Mouse (Mus musculus) liver, embryonic 14.5 days (tissue): ENCODE measurements around the gene Wfdc21.

Source experiments
- CTCF ChIP-seq: IDR thresholded peaks from 2 replicates; pipeline ENCODE4 v1.5.1; 2016; ENCODE audit warnings: antibody characterized with exemption, low read depth, control low read depth
- EP300 ChIP-seq: IDR thresholded peaks from 2 replicates; pipeline ENCODE4 v1.6.1; 2016; ENCODE audit warnings: antibody characterized with exemption, low read depth

- no peak for TF ChIP-seq CTCF
- TF ChIP-seq EP300, result no peak
These were observed 3.9 kb upstream of the Wfdc21 start for GRCm38 (mm10) chr11:83742731-83743355.
